Mouse (Mus musculus): ENCODE measurements around the gene Zbtb5. TPM values are rescaled to one million over a fixed set of nuclear protein-coding genes. Genes with fewer than 3 reads are reported as not detected.
"Not testable (repeated sequence)": the region's sequence is repeated elsewhere in the genome, so short reads cannot be mapped to it uniquely, and the experiment has no call there.

The Zbtb5 gene
- total RNA-seq, 2 experiments from 2014 or later, result 20.2 to 21.3 TPM

GRCm38 (mm10) chr4:45011581-45012104, 569 bp downstream of the Zbtb5 start:
- DNase-seq (ENCODE audit: low spot score in 2 of 2), result peak; percentile 47 to 52

- no peak for DNase-seq (ENCODE audit: low spot score in 2 of 2)
These were observed 1.3 kb downstream of the Zbtb5 start for GRCm38 (mm10) chr4:45010806-45011415.

- DNase-seq (ENCODE audit: low spot score in 2 of 2), result no peak
These were observed 6.8 kb downstream of the Zbtb5 start for GRCm38 (mm10) chr4:45005452-45005851.

GRCm38 (mm10) chr4:45000001-45000400, 12.2 kb downstream of the Zbtb5 start:
- no peak for DNase-seq (ENCODE audit: low spot score in 2 of 2)

- DNase-seq (ENCODE audit: low spot score in 2 of 2), result no peak
These were observed 14.1 kb downstream of the Zbtb5 start for GRCm38 (mm10) chr4:44998071-44998470.

- no peak for DNase-seq (ENCODE audit: low spot score in 2 of 2)
These were observed 17.4 kb downstream of the Zbtb5 start for GRCm38 (mm10) chr4:44994776-44995175.

- no peak for DNase-seq (ENCODE audit: low spot score in 2 of 2)
These were observed 18.4 kb downstream of the Zbtb5 start for GRCm38 (mm10) chr4:44993847-44994246.

GRCm38 (mm10) chr4:44993179-44993578, 19.0 kb downstream of the Zbtb5 start:
- not testable (repeated sequence) for DNase-seq (ENCODE audit: low spot score in 2 of 2)

- DNase-seq (ENCODE audit: low spot score in 2 of 2), result not testable (repeated sequence)
These were observed 19.9 kb downstream of the Zbtb5 start for GRCm38 (mm10) chr4:44992330-44992729.

GRCm38 (mm10) chr4:44990560-44990959, 21.7 kb downstream of the Zbtb5 start:
- no peak for DNase-seq (ENCODE audit: low spot score in 2 of 2)

GRCm38 (mm10) chr4:44983131-44983740, 29.0 kb downstream of the Zbtb5 start:
- no peak for DNase-seq (ENCODE audit: low spot score in 2 of 2)

- DNase-seq (ENCODE audit: low spot score in 2 of 2), result no peak
These were observed 29.6 kb downstream of the Zbtb5 start for GRCm38 (mm10) chr4:44982440-44983130.

GRCm38 (mm10) chr4:44981974-44982287, 30.3 kb downstream of the Zbtb5 start:
- no peak for DNase-seq (ENCODE audit: low spot score in 2 of 2)

GRCm38 (mm10) chr4:44981280-44981973, 30.8 kb downstream of the Zbtb5 start, which contains the start of gene Grhpr:
TSS of gene Grhpr (plus strand) at chr4:44981395.
- DNase-seq (ENCODE audit: low spot score in 2 of 2), result peak; percentile 82 to 83

- DNase-seq (ENCODE audit: low spot score in 2 of 2), result no peak
These were observed 32.3 kb downstream of the Zbtb5 start for GRCm38 (mm10) chr4:44979794-44980338.

- DNase-seq (ENCODE audit: low spot score in 2 of 2), result no peak
These were observed 34.0 kb downstream of the Zbtb5 start for GRCm38 (mm10) chr4:44978175-44978574.

GRCm38 (mm10) chr4:44976921-44977710, 35.1 kb downstream of the Zbtb5 start:
- DNase-seq (ENCODE audit: low spot score in 2 of 2), result no peak

- no peak for DNase-seq (ENCODE audit: low spot score in 2 of 2)
These were observed 36.1 kb downstream of the Zbtb5 start for GRCm38 (mm10) chr4:44976026-44976615.

- no peak for DNase-seq (ENCODE audit: low spot score in 2 of 2)
These were observed 37.9 kb downstream of the Zbtb5 start for GRCm38 (mm10) chr4:44974331-44974730.

GRCm38 (mm10) chr4:44973871-44974270, 38.3 kb downstream of the Zbtb5 start:
- DNase-seq (ENCODE audit: low spot score in 2 of 2), result no peak

All from adrenal gland, postnatal 4 days (tissue).